Mouse (Mus musculus): ENCODE results near the gene Ggta1.
A peak's percentile ranks its signal among the peaks of the same experiment; 100 is the strongest.

Gene Ggta1

GRCm38 (mm10) chr2:35400739-35401138, 62.3 kb downstream of the Ggta1 start:
- no peak for DNase-seq (ENCODE audit: low read depth)

- DNase-seq (ENCODE audit: low read depth): peak; percentile 17
These were observed 64.7 kb downstream of the Ggta1 start for GRCm38 (mm10) chr2:35398184-35398828.

- peak; percentile 86 for DNase-seq (ENCODE audit: low read depth)
These were observed 65.3 kb downstream of the Ggta1 start for GRCm38 (mm10) chr2:35397590-35398173.

GRCm38 (mm10) chr2:35397096-35397495, 65.9 kb downstream of the Ggta1 start, which contains the start of gene 4930402F06Rik:
Gene 4930402F06Rik (minus strand): TSS chr2:35397175.
- DNase-seq (ENCODE audit: low read depth): peak; percentile 22

GRCm38 (mm10) chr2:35385441-35385871, 77.6 kb downstream of the Ggta1 start:
- DNase-seq (ENCODE audit: low read depth): no peak

- DNase-seq (ENCODE audit: low read depth): no peak
These were observed 83.7 kb downstream of the Ggta1 start for GRCm38 (mm10) chr2:35379306-35379705.

- no peak for DNase-seq (ENCODE audit: low read depth)
These were observed 85.4 kb downstream of the Ggta1 start for GRCm38 (mm10) chr2:35377600-35377999.

- peak; percentile 79 for DNase-seq (ENCODE audit: low read depth)
These were observed 90.0 kb downstream of the Ggta1 start for GRCm38 (mm10) chr2:35373003-35373402.

GRCm38 (mm10) chr2:35370686-35371085, 92.3 kb downstream of the Ggta1 start:
- DNase-seq (ENCODE audit: low read depth): no peak

GRCm38 (mm10) chr2:35367629-35368028, 95.4 kb downstream of the Ggta1 start, which contains the start of gene 4930568D16Rik:
Gene 4930568D16Rik (minus strand): TSS chr2:35367729.
- no peak for DNase-seq (ENCODE audit: low read depth)
